Mouse (Mus musculus) urinary bladder, postnatal 10 days (tissue): ENCODE data around the gene Olfr139.

Source experiments
- DNase-seq: peaks from one replicate; pipeline ENCODE4 v3.0.0; 2022; ENCODE audit warnings: low spot score

Gene Olfr139

GRCm38 (mm10) chr11:74056451-74056850 is at the start of gene Olfr139, which contains the start of gene Olfr399:
Gene Olfr139, minus strand, starts transcription at chr11:74056551.
Gene Olfr399, minus strand, starts transcription at chr11:74056615.
- no peak for DNase-seq

- DNase-seq: no peak
Measured at GRCm38 (mm10) chr11:74105066-74105465, 48.7 kb upstream of the Olfr139 start.

- DNase-seq: no peak
Measured at GRCm38 (mm10) chr11:74101507-74101906, 45.2 kb upstream of the Olfr139 start.

GRCm38 (mm10) chr11:74100724-74101123 is 44.4 kb upstream of the Olfr139 start:
- no peak for DNase-seq

GRCm38 (mm10) chr11:74069655-74070054 is 13.3 kb upstream of the Olfr139 start, which contains the start of gene Zfp616:
Gene Zfp616, plus strand, starts transcription at chr11:74069955.
- no peak for DNase-seq

GRCm38 (mm10) chr11:74051347-74051746 is 5.0 kb downstream of the Olfr139 start:
- no peak for DNase-seq
